Mouse (Mus musculus): ENCODE data around the gene Raver2.

GRCm38 (mm10) chr4:101194170-101194569 lies 125.4 kb downstream of the Raver2 start:
- TF ChIP-seq CTCF (IDR thresholded peaks at IDR 0.05; ENCODE audit: insufficient read depth, low read depth, low read length) (no peak), POLR2A (IDR thresholded peaks at IDR 0.05; ENCODE audit: insufficient read depth, low read depth, low read length) (no peak)
